ENCODE assay signal across 9 mouse cellular contexts in the genomic region with DNA sequence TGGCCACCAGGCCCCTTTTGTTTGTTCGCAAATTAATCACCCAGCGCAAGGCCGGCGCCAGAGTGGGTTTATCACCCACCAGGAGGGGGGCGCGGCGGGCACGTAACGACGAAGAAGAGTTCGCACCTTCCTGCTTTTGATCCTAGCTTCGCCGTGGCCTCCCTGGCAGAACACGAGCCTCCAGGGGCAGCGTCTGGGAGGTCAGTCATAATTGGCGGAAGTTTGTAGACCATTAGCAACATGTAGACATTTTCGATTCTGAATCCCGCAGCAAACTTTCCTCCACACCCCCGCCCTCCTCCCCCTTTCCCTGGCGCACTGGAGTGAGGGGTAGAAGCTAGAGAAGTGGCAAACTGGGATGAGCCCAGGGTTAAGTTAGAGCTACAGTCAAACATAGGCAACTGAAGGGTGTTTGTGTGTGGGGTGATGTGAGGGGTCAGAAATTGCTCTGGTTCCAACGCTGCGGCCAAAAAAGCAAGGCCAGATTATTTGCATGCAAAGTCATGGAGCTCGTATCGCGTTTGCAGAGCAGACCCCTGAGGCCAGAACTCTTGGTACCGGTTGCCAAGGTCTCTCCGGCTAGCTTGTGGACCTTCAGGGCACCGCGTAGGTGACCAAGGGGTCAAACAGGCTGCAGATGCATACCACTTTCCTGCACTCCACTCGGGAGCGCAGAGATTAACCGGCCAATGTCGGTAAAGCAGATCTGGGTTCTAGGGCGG. TPM values are rescaled to one million over a fixed set of nuclear protein-coding genes. Genes with fewer than 3 reads are reported as not detected.
DNase-seq lines count a peak whose midpoint lies in the region; ATAC-seq and TF ChIP-seq lines count a peak whose summit lies in the region.
"Had no signal": no experiment of that assay in that cellular context is flagged by ENCODE, and none has a peak within 500 bp of the region (broad histone marks: within the 10 kb centered on the region; RNA-seq: fewer than 3 reads in every experiment).

No protein-coding gene starts in this region.

- peak overlapping the region; percentile 52; the same call in 1 of the 2 replicates for H3K4me3 ChIP-seq in hindbrain, embryonic 10.5 days
- H3K4me3 ChIP-seq in hindbrain, embryonic 12.5 days: no peak overlapping the region
- peak overlapping the region; percentile 80 for H3K4me3 ChIP-seq in E14TG2a.4 (replicated peaks; ENCODE audit: low read length)
- H3K4me3 ChIP-seq in ES-E14 (ENCODE audit: insufficient read depth in 1 of 2, low read depth in 1 of 2, low read length in 2 of 2, poor library complexity in 1 of 2, severe bottlenecking in 1 of 2): peak overlapping the region; percentile 3 to 86; a peak in 3 of 4 replicates
- peak overlapping the region; percentile 51 for H3K4me3 ChIP-seq in limb, embryonic 14.5 days (replicated peaks; ENCODE audit: low read length)

- peaks cover 100% of the 10 kb centered on the region for H3K27me3 ChIP-seq in hindbrain, embryonic 10.5 days (ENCODE audit: insufficient read depth, poor library complexity, severe bottlenecking)
- H3K27me3 ChIP-seq in hindbrain, embryonic 12.5 days: peaks cover 94% of the 10 kb centered on the region
- peaks cover 92% of the 10 kb centered on the region for H3K27me3 ChIP-seq in E14TG2a.4 (ENCODE audit: insufficient read depth, low read length)
- peaks cover 77% of the 10 kb centered on the region for H3K27me3 ChIP-seq in limb, embryonic 14.5 days (ENCODE audit: control insufficient read depth, insufficient read depth, low read length)

- no peak overlapping the region for H3K9ac ChIP-seq in hindbrain, embryonic 12.5 days
- H3K9ac ChIP-seq in ES-E14 (ENCODE audit: insufficient read depth, low read depth, low read length, poor library complexity, severe bottlenecking): peak overlapping the region; percentile 69
- H3K9ac ChIP-seq in limb, embryonic 14.5 days (ENCODE audit: low read depth, low read length, severe bottlenecking): peak overlapping the region; percentile 40

- H3K4me1 ChIP-seq in hindbrain, embryonic 10.5 days (replicated peaks): peaks cover 33% of the 10 kb centered on the region
- H3K4me1 ChIP-seq in hindbrain, embryonic 12.5 days: peaks cover 16% of the 10 kb centered on the region
- H3K4me1 ChIP-seq in E14TG2a.4 (replicated peaks; ENCODE audit: low read depth, low read length) (peaks cover 84% of the 10 kb centered on the region), ES-E14 (ENCODE audit: control insufficient read depth in 2 of 2, insufficient read depth in 2 of 2, low read length in 2 of 2, poor library complexity in 1 of 2) (peaks cover 11 to 15% of the 10 kb centered on the region in 2 experiments)
- H3K4me1 ChIP-seq in limb, embryonic 14.5 days (ENCODE audit: control insufficient read depth, insufficient read depth, low read length): peaks cover 16% of the 10 kb centered on the region

- no peaks in the 10 kb centered on the region for H3K9me3 ChIP-seq in hindbrain, embryonic 10.5 days
- no peaks in the 10 kb centered on the region for H3K9me3 ChIP-seq in hindbrain, embryonic 12.5 days (replicated peaks)
- H3K9me3 ChIP-seq in E14TG2a.4 (ENCODE audit: low read length) (no peaks in the 10 kb centered on the region), ES-E14 (ENCODE audit: control insufficient read depth, insufficient read depth, low read depth, low read length) (no peaks in the 10 kb centered on the region)
- H3K9me3 ChIP-seq in limb, embryonic 14.5 days (ENCODE audit: control insufficient read depth, low read length): no peaks in the 10 kb centered on the region

- no peak for ATAC-seq in hindbrain, embryonic 12.5 days (ENCODE audit: low FRiP score)
- ATAC-seq in limb, embryonic 14.5 days (ENCODE audit: low FRiP score, low read depth): no peak

- H3K27ac ChIP-seq in hindbrain, embryonic 10.5 days: peak overlapping the region; percentile 56; the same call in 1 of the 2 replicates
- H3K27ac ChIP-seq in hindbrain, embryonic 12.5 days: no peak overlapping the region
- no peak overlapping the region for H3K27ac ChIP-seq in ES-E14 (ENCODE audit: insufficient read depth, low read depth, low read length, poor library complexity, severe bottlenecking)
- H3K27ac ChIP-seq in limb, embryonic 14.5 days (replicated peaks; ENCODE audit: low read depth, low read length): no peak overlapping the region

- in situ Hi-C loops in ES-E14 (cut with MboI; ENCODE audit: low sequenced_read_pairs in 2 of 2, unreplicated experiment in 2 of 2): loop anchor here (10.0 to 25.0 kb wide), 2 partner anchors 166 to 1506 kb away; partner anchors contain the start of genes Fbxw8 (in 1 of the 2), Hrk (in 1 of the 2) and Tbx5 (in 1 of the 2)

- under 1% methylated on average over 34 of the region's 34 CpGs for WGBS in hindbrain, embryonic 10.5 days
- WGBS in hindbrain, embryonic 12.5 days: 2% methylated on average over 34 of the region's 34 CpGs
- WGBS in limb, embryonic 14.5 days: 9% methylated on average over 34 of the region's 34 CpGs

- no peaks in the 10 kb centered on the region for H3K36me3 ChIP-seq in hindbrain, embryonic 10.5 days
- no peaks in the 10 kb centered on the region for H3K36me3 ChIP-seq in hindbrain, embryonic 12.5 days
- H3K36me3 ChIP-seq in E14TG2a.4 (ENCODE audit: insufficient read depth, low read length): no peaks in the 10 kb centered on the region
- H3K36me3 ChIP-seq in ES-E14 (ENCODE audit: control insufficient read depth, insufficient read depth, low read length, poor library complexity, severe bottlenecking): no peaks in the 10 kb centered on the region
- H3K36me3 ChIP-seq in limb, embryonic 14.5 days (ENCODE audit: control insufficient read depth, insufficient read depth, low read length): no peaks in the 10 kb centered on the region

- no peak for TF ChIP-seq CTCF in E14TG2a.4 (conservative IDR thresholded peaks at IDR 0.05; ENCODE audit: low read length)

- no peak overlapping the region for H3K4me2 ChIP-seq in hindbrain, embryonic 12.5 days (replicated peaks)
- H3K4me2 ChIP-seq in limb, embryonic 14.5 days (replicated peaks; ENCODE audit: low read depth, low read length, severe bottlenecking): peak overlapping the region; percentile 85

- no peak for TF ChIP-seq POLR2A in limb, embryonic 14.5 days (IDR thresholded peaks at IDR 0.05; ENCODE audit: borderline replicate concordance, extremely low read depth, insufficient read depth, insufficient read length)

- DNase-seq in hindbrain, embryonic 10.5 days (ENCODE audit: low spot score): peak; percentile 42
- DNase-seq in ES-E14 (ENCODE audit: low read depth, low spot score): no peak
- DNase-seq in limb, embryonic 14.5 days (ENCODE audit: low spot score): no peak
- DNase-seq in ovary, adult 18-20 months (ENCODE audit: low spot score): no peak
- DNase-seq in thymus, postnatal 0 days (ENCODE audit: low spot score): no peak
- DNase-seq: embryo, embryonic 11 days; kidney, postnatal 25 days had no signal

TF ChIP-seq in ES-E14, 5 proteins besides CTCF, POLR2A, EP300 and RAD21:
- no peak for TF ChIP-seq ZC3H11A (IDR thresholded peaks at IDR 0.05; ENCODE audit: borderline replicate concordance, low read depth, low read length)
- no peak for TF ChIP-seq MAFK (IDR thresholded peaks at IDR 0.05; ENCODE audit: insufficient read depth, low read depth, low read length)
- TF ChIP-seq HCFC1 (IDR thresholded peaks at IDR 0.05; ENCODE audit: borderline replicate concordance, insufficient read depth, low read length): no peak
- TF ChIP-seq ZNF384 (IDR thresholded peaks at IDR 0.05; ENCODE audit: low read depth, low read length): no peak
- no peak for TF ChIP-seq CHD2 (IDR thresholded peaks at IDR 0.05; ENCODE audit: low read depth, low read length)
TF ChIP-seq in ES-E14: peak in this region for 0.

RNA-seq across cellular contexts. Expression of gene Tbx3, which starts 2.1 kb away (rescaled TPM):
- 5.8 and 13.0 TPM in 2 replicates for polyA plus RNA-seq in hindbrain, embryonic 10.5 days (2016; fragmentation: Nextera tagmentation; extraction: Ambion mirVana)
- 8.9 and 10.3 TPM in 2 replicates for polyA plus RNA-seq in hindbrain, embryonic 12.5 days (2016; fragmentation: Nextera tagmentation; extraction: Ambion mirVana)
- total RNA-seq in ES-E14 (2012; rRNA removed): 30.5 and 47.9 TPM in 2 replicates
- polyA plus RNA-seq in limb, embryonic 14.5 days (2012; rRNA removed): 18.6 and 28.2 TPM in 2 replicates
- polyA plus RNA-seq in limb, embryonic 14.5 days (2014; fragmentation: Nextera tagmentation; extraction: Ambion mirVana): 23.9 and 27.6 TPM in 2 replicates
- polyA plus RNA-seq in thymus, postnatal 0 days (2015; fragmentation: Nextera tagmentation; extraction: Ambion mirVana): 1.3 and 1.4 TPM in 2 replicates
